Mouse (Mus musculus) ES-E14 (cell line): ENCODE measurements around the gene Tnfsf10. TPM values are rescaled to one million over a fixed set of nuclear protein-coding genes. Genes with fewer than 3 reads are reported as not detected.

Experiments used
- DNase-seq: peaks from one replicate; pipeline ENCODE4 v3.0.0-alpha.2; 2013; ENCODE audit warnings: low read depth, low spot score
- H3K27ac ChIP-seq: 2 replicates; pipeline ENCODE4 v1.5.1; 2012; ENCODE audit warnings: low read depth, mild to moderate bottlenecking, low read length, moderate library complexity, mixed read lengths; ENCODE audit not compliant: poor library complexity, insufficient read depth, severe bottlenecking
- H3K36me3 ChIP-seq: 2 replicates; pipeline ENCODE4 v1.6.1; 2012; ENCODE audit warnings: mild to moderate bottlenecking, low read length, moderate library complexity, mixed read lengths; ENCODE audit not compliant: control insufficient read depth, poor library complexity, insufficient read depth, severe bottlenecking
- H3K4me1 ChIP-seq, 2 experiments: fragments of 150-350 bp in 1 of 2; sonication (generic) in 1 of 2; 2 replicates each; pipeline ENCODE4 v1.6.1; 2012; ENCODE audit warnings: low read length in 2 of 2, mild to moderate bottlenecking in 1 of 2, mixed read lengths in 1 of 2; ENCODE audit not compliant: control insufficient read depth in 2 of 2, insufficient read depth in 2 of 2, poor library complexity in 1 of 2
- H3K4me3 ChIP-seq, 2 experiments: fragments of 150-350 bp in 1 of 2; sonication (generic) in 1 of 2; 2 replicates each; pipeline ENCODE4 v1.5.1; 2012; ENCODE audit warnings: low read length in 2 of 2, low read depth in 1 of 2, mild to moderate bottlenecking in 1 of 2, mixed read lengths in 1 of 2; ENCODE audit not compliant: insufficient read depth in 1 of 2, poor library complexity in 1 of 2, severe bottlenecking in 1 of 2
- H3K9ac ChIP-seq: 2 replicates; pipeline ENCODE4 v1.6.1; 2012; ENCODE audit warnings: low read depth, mild to moderate bottlenecking, low read length, mixed read lengths; ENCODE audit not compliant: poor library complexity, insufficient read depth, severe bottlenecking
- H3K9me3 ChIP-seq: fragments of 150-350 bp; sonication (generic); 2 replicates; pipeline ENCODE4 v1.6.1; 2012; ENCODE audit warnings: low read depth, mild to moderate bottlenecking, low read length; ENCODE audit not compliant: control insufficient read depth, insufficient read depth
- CHD2 ChIP-seq: IDR thresholded peaks from 2 replicates; pipeline ENCODE4 v1.6.1; 2014; ENCODE audit warnings: mild to moderate bottlenecking, low read depth, low read length, inconsistent platforms
- HCFC1 ChIP-seq: IDR thresholded peaks from 2 replicates; pipeline ENCODE4 v1.6.1; 2012; ENCODE audit warnings: low read length, inconsistent platforms, borderline replicate concordance; ENCODE audit not compliant: insufficient read depth
- MAFK ChIP-seq: IDR thresholded peaks from 2 replicates; pipeline ENCODE4 v1.6.1; 2014; ENCODE audit warnings: mild to moderate bottlenecking, low read depth, low read length, inconsistent platforms; ENCODE audit not compliant: insufficient read depth
- ZC3H11A ChIP-seq: IDR thresholded peaks from 2 replicates; pipeline ENCODE4 v1.6.1; 2012; ENCODE audit warnings: low read depth, mild to moderate bottlenecking, inconsistent platforms, low read length, borderline replicate concordance
- ZNF384 ChIP-seq: IDR thresholded peaks from 2 replicates; pipeline ENCODE4 v1.6.1; 2012; ENCODE audit warnings: low read depth, low read length, inconsistent platforms
- in situ Hi-C, 2 experiments: fragments of 600-800 bp; cut with MboI; formaldehyde crosslinking; loops; one replicate each; pipeline ENCODE4 v1.15.1; 2025; ENCODE audit warnings: low sequenced_read_pairs in 2 of 2, inconsistent platforms in 1 of 2; ENCODE audit not compliant: unreplicated experiment in 2 of 2
- total RNA-seq: library from RNA; depleted of rRNA; stranded (reverse); fragments of 300-350 nt; gene quantifications from 2 replicates; pipeline ENCODE4 v1.2.3, GENCODE M21; 2012

Tnfsf10 gene
- total RNA-seq, 1 experiment: not detected

DNA sequence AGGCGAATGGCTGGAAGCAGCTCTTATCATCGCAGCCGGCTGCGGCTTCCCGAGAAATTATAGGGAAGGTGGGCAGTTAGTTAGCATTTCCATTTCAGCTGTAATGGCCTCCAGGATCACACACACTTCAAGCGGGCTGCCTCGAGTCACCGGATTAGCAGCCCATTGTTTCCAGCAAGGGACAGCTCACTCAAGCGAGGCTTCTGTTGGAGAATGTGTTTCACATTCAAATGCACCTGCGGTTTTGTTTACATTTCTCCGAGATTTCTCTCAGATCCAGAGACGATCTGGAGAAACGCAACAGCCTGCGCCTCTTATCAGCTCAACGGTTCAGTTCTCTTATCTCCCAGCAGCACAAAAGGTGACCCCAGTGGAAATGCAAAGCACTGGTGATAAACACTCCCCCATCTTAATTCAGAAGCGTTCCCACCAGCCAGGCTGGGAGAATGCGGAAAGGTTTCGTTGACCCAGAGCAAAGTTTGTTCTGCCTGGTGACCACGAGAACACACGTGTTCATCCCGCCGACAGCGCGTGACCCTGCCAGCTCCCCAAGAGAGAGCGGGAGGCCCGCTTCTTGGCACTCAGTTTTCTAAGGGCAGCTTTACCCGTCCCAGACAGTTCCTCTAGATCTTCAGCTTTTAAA lies 33.6 kb upstream of the Tnfsf10 start:
- TF ChIP-seq ZC3H11A: no peak
- peaks cover 5 to 11% of the 10 kb centered on the region in 2 experiments; a peak in 3 of 4 replicates for H3K4me1 ChIP-seq
- peak overlapping the region; percentile 10 to 21; a peak in 2 of 4 replicates for H3K4me3 ChIP-seq
- no peak for DNase-seq
- in situ Hi-C loops: no loop called here
- no peak overlapping the region for H3K27ac ChIP-seq
- no peaks in the 10 kb centered on the region for H3K36me3 ChIP-seq
- no peaks in the 10 kb centered on the region for H3K9me3 ChIP-seq
- H3K9ac ChIP-seq: no peak overlapping the region

DNA sequence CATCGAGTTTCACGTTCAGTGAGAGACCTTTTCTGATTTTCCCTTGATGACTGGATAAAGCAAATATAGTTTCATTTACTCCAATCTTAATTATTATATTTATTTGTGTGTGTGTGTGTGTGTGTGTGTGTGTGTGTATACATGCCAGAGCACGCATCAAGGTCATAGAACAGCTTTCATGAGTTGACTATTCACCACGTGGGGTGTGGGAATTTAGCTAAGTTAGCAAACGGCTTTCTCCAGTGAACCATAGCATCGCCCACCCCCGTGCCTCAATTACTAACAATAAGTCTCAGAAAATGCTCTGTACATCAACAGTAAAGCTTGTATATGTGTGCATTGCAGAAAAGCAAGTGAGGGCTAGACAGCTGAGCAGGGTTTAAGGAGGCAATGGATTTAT lies 33.0 kb upstream of the Tnfsf10 start:
- H3K4me3 ChIP-seq: no peak overlapping the region

DNA sequence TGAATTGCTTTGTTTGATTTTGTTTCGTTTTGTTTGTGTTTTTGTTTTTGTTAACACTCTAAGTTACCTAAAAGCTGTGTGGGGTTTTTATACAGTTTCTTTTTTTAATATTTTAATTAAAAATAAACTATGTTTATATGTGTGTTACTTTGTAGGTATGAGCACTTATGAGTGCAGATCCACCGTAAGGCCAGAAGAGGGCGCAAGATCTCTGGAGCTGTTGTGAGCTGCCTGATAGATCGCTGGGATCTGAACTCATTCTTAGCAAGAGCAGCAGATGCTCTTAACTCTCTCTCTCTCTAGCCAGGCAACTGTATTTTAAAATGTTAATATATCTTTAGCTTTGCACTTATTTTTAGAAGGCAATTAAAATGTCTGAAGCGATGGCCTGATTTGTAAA lies 32.6 kb upstream of the Tnfsf10 start:
- Histone ChIP-seq H3K27ac (no peak overlapping the region), H3K9me3 (no peaks in the 10 kb centered on the region), H3K36me3 (no peaks in the 10 kb centered on the region), H3K4me3 (no peak overlapping the region), H3K9ac (no peak overlapping the region), H3K4me1 (peaks cover 5 to 11% of the 10 kb centered on the region in 2 experiments; a peak in 3 of 4 replicates)
- in situ Hi-C loops: no loop called here
- DNase-seq: no peak
- peak; percentile 55; the same call in 1 of the 2 replicates for TF ChIP-seq ZC3H11A
- TF ChIP-seq MAFK: no peak

More for the DNA sequence above, 33.0 kb upstream of the Tnfsf10 start:
- Histone ChIP-seq H3K9ac (no peak overlapping the region), H3K4me1 (peaks cover 5 to 11% of the 10 kb centered on the region in 2 experiments; a peak in 3 of 4 replicates), H3K36me3 (no peaks in the 10 kb centered on the region), H3K27ac (no peak overlapping the region), H3K9me3 (no peaks in the 10 kb centered on the region)
- DNase-seq: no peak
- TF ChIP-seq ZNF384 (no peak), HCFC1 (no peak), MAFK (no peak), CHD2 (no peak), ZC3H11A (no peak)
- in situ Hi-C loops: no loop called here

DNA sequence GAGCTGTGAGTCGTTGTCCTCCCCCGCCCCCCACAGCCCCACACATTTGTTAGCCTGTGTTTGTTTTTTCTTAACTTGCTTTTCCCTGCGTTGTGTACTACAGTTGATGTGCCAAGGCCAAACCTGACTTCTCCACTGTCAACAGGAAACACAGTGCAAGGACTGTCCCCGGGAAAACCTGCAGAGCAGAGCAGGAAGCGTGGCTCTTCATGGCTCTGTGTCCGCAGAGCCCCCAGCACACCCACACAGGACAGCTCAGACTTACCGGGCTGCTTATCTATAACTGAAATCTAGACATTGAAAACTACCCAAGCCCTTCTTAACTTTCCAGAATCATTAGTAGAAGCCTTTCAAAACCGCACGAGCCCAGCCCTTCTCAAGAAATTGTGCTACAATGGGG lies 31.8 kb upstream of the Tnfsf10 start:
- Histone ChIP-seq H3K36me3 (no peaks in the 10 kb centered on the region), H3K4me3 (no peak overlapping the region), H3K9ac (no peak overlapping the region), H3K4me1 (peaks cover 5 to 11% of the 10 kb centered on the region in 2 experiments; a peak in 3 of 4 replicates), H3K27ac (no peak overlapping the region), H3K9me3 (no peaks in the 10 kb centered on the region)
- no peak for DNase-seq
- TF ChIP-seq ZC3H11A: no peak
- in situ Hi-C loops: no loop called here

DNA sequence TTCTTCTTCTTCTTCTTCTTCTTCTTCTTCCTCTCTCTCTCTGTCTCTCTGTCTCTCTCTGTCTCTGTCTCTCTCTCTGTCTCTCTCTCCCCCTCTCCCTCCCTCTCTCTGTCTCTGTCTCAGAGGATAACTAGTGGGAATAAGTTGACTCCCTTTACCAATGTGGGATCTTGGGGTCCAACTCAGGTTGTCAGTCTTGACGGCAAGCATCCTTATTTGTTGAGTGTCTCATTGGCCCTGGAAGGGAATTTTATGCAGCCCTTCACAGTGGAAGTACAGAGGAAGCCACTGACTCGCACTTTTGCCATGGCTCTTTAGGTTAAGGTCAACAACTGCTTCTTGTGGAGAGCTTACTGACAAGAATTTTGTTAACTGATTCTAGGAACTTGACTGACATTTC lies 28.5 kb upstream of the Tnfsf10 start:
- H3K9me3 ChIP-seq: no peaks in the 10 kb centered on the region
- in situ Hi-C loops: no loop called here
- H3K36me3 ChIP-seq: no peaks in the 10 kb centered on the region
- no peak overlapping the region for H3K27ac ChIP-seq
- TF ChIP-seq MAFK (no peak), ZNF384 (no peak), ZC3H11A (no peak), HCFC1 (no peak), CHD2 (no peak)
- no peak overlapping the region for H3K4me3 ChIP-seq
- no peak overlapping the region for H3K9ac ChIP-seq
- peaks cover 2 to 3% of the 10 kb centered on the region in 2 experiments; a peak in 2 of 4 replicates for H3K4me1 ChIP-seq
- no peak for DNase-seq
